Mouse (Mus musculus) CD4-positive, CD25-positive, alpha-beta regulatory T cell, adult 9 weeks (primary cell): ENCODE data around the gene Sh3bp5. TPM values are rescaled to one million over a fixed set of nuclear protein-coding genes. Genes with fewer than 3 reads are reported as not detected.

ENCODE experiments used
- polyA plus RNA-seq: library from polyadenylated mRNA; unstranded; fragments of 100-300 nt; shearing (Covaris generic); gene quantifications from one replicate; pipeline ENCODE4 v1.2.1, GENCODE M21; 2017

Sh3bp5 gene
- 24.7 TPM for polyA plus RNA-seq

DNA sequence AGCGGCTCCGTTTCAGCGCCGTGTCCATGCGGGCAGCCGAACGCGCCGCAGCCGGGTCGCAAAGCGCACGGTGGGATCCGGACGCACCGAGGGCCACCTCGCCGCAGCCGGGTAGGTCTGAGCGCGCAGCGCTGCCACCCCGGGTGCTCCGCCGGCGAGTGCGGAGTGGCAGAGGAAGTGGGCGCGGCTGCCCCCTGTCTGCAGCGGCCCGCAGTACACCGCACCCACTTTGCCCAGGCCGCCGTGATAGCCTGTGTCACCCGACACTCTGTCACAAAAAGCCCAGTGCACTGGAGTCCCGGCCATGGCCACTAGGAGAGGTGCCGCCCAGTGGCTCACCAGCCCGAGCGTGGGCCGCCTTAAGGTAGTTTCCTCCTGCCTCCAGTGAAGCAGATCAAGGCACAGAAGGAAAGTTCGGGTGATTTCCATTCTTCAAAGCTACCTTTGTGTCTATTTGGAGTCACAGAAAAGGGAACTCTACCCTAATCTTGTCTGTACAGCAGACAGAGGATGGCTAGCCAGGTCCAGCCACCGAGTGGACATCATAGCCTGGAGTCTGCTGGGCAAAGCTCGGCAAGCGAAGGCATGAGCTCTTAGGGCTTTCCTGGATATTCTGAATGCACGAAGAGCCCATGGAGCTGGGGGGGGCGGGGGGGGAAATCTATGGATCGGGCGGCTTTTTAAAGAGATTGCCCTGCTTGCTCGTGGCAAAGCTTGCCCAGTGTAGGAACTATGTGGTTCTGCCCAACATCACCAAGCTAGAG is at the start of gene Sh3bp5:
Gene Sh3bp5, minus strand, starts transcription at position 149 of the 764 bp plus-strand sequence.

DNA sequence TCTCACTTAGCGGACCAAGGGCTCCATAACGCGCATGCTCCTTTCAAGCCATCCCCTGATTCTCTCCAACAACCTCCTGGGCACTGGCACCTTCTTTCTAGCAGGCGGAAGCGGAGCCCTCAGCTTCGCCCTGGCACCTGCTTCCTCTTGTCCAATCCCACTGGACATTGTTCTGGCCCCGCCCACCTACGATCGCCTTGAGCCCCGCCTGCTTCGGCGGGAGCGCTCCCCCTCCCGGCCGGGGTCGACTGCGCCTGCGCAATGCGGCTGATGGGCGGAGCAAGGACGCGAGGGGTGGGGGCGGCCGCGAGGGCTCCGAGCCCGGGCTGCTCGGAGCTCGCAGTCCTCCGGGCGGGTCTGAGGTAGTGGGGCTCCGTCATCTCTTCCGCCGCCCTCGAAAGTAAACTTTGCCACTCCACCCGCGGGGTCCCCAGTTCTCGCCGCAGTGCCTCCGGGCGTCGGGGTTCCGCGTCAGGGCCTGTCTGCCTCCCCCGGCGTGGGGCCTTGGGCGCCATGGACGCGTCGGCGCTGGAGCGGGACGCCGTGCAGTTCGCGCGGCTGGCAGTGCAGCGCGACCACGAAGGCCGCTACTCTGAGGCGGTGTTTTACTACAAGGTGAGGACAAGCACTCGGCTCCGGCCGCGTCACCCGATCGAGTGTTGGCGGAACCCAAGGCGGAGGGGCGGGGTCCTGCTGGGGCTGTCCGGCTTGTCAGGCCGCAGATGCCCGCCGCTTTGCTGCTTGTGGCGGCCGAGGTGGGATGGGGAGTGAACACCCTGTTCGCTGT is 99.3 kb downstream of the Sh3bp5 start, which contains the start of gene Capn7:
Gene Capn7, plus strand, starts transcription at position 270 of the 787 bp plus-strand sequence.

DNA sequence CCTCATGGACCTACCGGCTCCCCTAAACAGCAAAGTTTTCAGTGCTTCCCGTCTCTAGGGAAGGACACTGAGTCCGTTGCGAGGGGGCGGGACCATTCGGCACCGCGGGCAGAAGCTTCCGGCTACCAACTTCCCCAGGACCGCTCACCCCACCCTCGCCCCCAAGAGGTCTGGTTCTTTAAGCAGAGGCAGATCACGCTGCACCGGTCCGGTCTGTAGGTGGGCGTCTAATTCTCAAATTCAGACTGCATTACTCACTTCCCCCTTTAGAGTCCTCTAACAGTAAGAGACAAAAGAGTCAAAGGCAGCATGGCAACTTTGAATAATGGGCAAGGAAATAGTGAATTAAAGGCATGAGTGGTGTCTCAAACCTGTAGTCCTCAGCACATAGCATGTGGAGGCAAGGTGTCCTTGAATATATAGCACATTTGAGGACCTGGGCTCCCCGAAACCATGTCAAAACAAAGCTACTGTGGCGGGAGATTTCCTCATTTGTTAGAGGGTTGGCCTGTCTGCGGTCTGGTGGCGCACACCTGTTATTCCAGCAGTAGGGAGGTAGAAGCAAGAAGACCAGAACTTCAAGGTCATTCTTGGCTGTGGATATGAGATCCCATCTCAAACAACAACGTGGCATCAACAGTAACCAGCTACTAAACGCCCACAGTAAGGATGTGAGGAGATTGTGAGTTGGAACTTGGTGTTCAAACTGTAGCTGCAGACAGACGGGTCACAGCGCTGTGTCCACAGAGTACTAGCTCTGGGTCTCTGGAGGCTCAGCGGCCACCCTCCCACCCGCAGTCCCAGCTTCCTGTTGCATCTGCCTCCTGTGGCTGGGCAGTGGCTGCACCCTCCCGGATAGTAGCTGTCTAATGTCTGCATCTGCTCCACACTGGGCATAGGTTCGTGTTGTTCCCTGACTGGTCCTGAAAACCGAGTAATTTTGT is 111.8 kb downstream of the Sh3bp5 start, which contains the start of gene Dnah1:
Gene Dnah1, minus strand, starts transcription at position 48 of the 944 bp plus-strand sequence.

Other genes with a start within 250 kb of the Sh3bp5 start
- gene Tnnc1, start 227.8 kb downstream of the Sh3bp5 start, polyA plus RNA-seq = not detected
- 170 TPM for gene Nisch, start 219.1 kb downstream of the Sh3bp5 start, polyA plus RNA-seq
- not detected for gene Sema3g, start 218.2 kb downstream of the Sh3bp5 start, polyA plus RNA-seq
- 10.5 TPM for gene Phf7, start 184.8 kb downstream of the Sh3bp5 start, polyA plus RNA-seq
- 95.8 TPM for gene Bap1, start 184.6 kb downstream of the Sh3bp5 start, polyA plus RNA-seq
- gene Dnah1, start 112.2 kb downstream of the Sh3bp5 start, polyA plus RNA-seq = 0.04 TPM
- 16.9 TPM for gene Capn7, start 99.4 kb downstream of the Sh3bp5 start, polyA plus RNA-seq
- gene Eaf1, start 58.3 kb upstream of the Sh3bp5 start, polyA plus RNA-seq = 25.4 TPM
- 74.8 TPM for gene Mettl6, start 59.0 kb upstream of the Sh3bp5 start, polyA plus RNA-seq
- gene Colq, start 155.3 kb upstream of the Sh3bp5 start, polyA plus RNA-seq = 12.7 TPM
- not detected for gene Gm49387, start 204.8 kb upstream of the Sh3bp5 start, polyA plus RNA-seq
- gene Btd, start 204.9 kb upstream of the Sh3bp5 start, polyA plus RNA-seq = 28.1 TPM
- gene Hacl1, start 205.2 kb upstream of the Sh3bp5 start, polyA plus RNA-seq = 37.0 TPM